Mouse (Mus musculus): ENCODE results near the gene Izumo1r.
A peak's percentile ranks its signal among the peaks of the same experiment; 100 is the strongest.

Izumo1r gene

DNA sequence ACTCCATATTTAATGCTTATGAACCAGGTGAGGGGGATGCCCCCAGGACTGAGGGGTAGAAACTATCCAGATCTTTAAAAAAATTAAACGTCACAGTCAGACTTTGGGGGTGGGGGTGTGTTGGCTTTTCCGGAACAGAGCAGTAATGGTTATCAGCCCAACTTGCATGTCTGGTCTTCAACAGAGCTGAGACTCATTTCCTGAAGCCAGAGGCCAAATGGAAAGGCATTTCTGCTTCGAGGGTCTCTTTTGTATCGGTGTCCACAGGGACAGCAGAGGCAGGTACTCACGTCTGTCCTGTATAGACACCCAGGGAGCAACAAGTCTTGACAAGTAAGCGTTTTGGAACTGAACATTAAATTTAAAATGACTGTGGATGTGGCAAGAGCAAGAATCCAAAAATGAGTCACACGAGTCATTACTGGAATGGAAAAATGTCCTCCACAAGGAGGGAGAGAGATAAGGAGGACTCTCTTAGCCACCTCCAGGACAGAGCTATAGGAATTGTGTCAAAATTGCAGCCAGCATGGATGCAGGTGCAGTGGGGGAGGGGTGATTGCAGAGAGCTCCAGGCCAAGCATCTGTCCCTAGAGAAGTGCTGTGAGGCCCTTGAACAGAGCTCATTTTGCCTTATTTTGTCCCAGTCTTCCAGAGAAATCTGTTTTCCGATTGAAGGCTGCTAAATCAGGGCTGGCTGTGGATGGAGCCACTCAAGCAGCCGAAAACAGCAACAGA, 1.2 kb upstream of the Izumo1r start:
- DNase-seq (ENCODE audit: low spot score) = no peak

DNA sequence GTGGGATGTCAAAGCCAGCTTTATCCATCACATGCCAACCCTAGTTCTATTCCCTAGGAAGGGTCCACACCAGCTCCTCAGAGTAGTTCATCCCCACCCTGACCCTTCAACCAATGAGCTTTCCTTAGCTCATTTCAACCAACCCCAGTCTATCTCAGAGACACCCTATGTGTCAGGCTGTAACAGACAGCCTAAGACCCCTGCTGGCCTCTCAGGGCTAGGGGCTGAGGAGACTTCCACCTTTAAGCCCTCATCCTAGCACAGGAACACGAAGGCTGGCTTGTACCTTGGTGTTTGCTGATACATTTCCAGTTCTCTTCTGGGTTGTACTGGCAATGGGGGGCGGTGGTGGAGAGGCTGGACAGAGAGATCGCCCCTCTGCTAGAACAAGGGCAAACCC, 743 bp downstream of the Izumo1r start:
- DNase-seq (ENCODE audit: low spot score) = no peak

DNA sequence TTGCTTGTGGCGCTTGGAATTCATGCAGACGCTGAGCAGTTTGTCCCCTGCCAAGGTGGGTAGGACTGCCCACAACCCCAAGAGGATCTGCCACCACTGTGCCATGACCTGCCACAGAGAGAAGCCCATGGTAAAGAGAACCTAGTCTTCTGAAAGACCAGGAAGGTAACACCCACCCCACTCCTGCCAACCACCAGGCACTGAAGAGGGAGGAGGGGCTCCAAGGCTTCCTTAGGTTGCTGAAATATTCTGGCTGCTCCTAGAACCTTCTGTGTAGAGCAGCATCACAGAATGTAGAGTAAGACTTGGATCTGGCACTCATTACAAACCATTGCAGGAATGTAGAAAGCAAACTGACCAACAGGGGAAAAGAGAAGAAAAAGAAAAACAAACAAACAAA, 1.3 kb downstream of the Izumo1r start:
- DNase-seq (ENCODE audit: low spot score) = no peak

DNA sequence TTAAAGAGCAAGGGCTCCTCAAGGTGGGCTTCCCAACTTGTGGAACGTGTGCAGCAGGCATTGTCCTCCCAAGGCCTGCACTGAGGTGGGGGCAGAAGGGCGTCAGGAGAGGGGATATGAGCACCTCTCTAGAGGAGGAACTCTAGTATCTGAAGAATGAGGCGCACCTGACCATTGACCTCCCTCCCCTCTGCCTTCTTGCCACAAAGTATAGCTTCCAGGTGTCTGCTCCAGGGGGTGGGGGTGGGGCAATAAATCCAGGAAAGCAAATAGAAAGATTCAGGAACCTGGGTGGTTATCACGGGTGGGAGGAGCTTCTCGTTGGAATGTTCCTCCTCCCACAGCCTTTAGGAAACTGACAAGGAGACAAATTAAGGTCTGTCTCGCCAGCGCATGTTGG, 2.0 kb downstream of the Izumo1r start:
- DNase-seq (ENCODE audit: low spot score) = no peak

DNA sequence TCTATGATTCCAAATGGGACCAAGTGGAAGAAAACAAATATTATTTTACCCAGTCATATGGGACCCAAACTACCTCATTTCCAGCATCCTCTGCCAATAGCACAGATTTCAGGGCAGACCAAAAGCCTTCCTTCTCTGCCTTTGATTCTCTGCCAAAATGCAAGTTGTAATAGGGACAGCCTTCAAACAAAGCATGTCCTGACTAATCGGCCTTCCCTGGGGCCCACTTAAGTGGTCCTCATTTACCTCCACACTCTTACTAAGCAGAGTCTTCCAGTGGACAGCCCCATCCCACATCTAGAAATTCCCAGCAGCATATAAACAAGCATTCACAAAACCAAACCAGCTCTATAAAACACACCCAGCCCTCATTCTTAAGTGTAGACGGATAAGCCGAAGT, 6.6 kb downstream of the Izumo1r start:
- DNase-seq (ENCODE audit: low spot score) = no peak

DNA sequence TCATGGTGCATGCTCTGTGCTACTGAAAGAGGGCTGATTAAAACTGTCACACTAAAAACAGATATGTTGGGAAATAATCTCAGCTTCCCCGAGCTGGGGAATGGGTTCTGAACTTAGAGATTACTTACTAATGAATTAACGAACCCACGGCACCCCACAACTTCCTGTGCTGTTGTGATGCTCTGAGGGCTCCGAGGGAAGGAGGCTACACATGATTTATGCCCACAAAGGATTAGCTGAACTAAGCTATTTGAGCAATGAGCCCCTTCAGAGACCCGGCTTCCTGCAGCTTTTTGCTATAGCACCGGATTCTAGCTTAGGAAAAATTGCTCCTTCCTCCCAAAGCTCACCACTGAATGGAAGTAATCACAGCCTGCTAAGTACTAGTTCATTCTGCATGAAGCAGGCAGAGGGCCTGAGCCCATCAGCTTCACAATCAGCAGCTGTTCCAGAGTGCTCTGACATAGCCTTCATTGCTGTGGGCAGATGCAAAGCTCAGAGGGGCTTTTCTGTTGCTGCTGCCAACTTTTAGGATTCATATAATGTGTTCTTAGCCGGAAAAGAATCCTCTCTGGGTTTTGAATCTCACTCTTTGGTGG, 8.4 kb downstream of the Izumo1r start:
- DNase-seq (ENCODE audit: low spot score) = no peak

DNA sequence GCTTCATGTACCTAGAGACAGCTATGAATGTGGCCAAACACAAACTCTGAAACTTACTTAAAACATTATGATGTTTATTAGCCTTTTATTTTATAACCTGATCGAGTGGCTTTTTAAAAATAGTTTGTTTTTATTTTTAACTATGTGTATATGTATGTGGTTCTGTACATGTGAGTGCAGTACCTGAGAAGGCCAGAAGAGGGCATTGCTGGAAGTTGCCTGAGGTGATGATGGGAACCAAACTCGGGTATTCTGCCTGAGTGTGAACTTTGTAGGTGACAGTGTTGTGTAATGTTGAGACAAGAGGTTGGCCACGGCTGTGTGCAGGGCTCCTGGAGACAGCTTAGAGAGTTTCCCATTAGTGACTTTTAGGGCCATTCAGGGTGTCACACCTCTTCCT, 9.1 kb downstream of the Izumo1r start:
- DNase-seq (ENCODE audit: low spot score) = peak; percentile 23

DNA sequence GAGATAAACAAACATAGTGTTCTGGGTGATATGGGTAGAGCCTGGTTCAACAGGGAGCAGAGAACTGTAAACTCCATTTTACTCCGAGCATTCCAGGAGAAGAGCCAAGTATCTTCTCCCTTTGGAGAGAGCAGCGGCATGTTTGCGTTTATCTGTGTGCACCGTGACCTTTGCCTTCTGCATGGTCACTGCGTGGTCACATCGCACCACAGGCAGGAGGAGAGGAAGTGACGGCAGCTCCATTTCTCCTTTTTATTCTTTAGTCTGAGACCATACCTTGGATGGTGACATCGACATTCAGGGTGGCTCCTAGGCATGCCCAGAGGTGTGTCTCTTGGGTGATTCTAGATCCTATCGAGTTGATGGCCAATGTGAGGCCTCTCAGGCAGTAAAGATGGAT, 10.4 kb downstream of the Izumo1r start:
- no peak for DNase-seq (ENCODE audit: low spot score)

DNA sequence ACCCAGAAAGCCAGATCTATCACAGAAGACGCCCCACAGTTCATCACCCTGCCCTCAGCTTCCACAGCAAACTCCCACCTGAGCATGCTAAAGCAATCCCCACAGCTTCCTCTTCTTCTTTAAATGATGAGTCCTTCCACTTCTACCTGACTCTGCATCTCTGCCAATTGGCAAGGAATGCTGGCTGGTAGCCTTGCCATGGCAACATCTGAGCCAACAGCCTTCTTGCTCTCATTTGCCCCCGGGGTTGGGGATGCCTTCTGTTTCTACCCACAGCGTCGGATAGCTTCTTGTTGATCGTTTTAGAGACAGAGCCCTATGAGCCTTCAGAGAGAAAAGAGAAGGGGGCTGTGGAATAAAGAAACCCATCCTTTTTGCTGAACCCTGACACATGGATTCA, 11.9 kb downstream of the Izumo1r start:
- no peak for DNase-seq (ENCODE audit: low spot score)

DNA sequence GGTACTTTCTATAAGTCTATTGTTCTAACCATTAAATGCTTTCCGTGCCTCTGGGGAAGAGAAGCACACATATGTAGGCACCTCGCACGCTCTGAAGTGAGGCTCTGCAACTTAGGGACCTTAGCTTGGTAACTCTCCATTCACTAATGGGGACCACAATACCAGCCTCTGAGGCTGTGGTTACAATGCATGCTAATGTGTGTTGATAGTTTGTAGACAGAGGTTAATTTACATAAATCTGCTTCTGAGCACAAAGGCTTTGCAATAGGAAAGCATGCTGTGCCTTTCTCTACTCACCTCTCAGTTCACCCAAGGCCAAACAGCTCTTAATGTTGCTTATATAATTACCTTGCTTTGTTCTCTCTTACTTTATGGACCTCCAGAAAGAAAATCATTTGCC, 13.1 kb downstream of the Izumo1r start:
- DNase-seq (ENCODE audit: low spot score) = no peak

DNA sequence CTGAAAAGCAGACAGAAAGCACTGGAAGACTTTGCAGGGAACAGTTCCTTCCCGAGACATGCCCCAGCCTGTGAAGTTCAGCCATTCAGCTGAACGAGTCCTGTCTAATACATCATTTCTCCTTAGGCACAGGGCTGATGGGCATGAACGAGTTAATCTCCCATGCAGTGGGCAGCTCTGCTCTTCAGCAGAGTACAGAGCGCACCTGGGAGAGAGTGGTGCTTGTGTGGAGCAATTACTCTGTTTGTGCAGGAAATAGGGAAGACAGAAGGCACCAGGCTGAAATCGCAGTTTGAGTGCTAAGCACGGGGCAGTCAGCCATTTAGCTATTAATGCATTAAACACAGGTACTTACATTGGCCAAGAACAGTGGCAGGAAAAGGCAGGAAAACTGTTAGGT, 15.1 kb downstream of the Izumo1r start:
- DNase-seq (ENCODE audit: low spot score) = no peak

DNA sequence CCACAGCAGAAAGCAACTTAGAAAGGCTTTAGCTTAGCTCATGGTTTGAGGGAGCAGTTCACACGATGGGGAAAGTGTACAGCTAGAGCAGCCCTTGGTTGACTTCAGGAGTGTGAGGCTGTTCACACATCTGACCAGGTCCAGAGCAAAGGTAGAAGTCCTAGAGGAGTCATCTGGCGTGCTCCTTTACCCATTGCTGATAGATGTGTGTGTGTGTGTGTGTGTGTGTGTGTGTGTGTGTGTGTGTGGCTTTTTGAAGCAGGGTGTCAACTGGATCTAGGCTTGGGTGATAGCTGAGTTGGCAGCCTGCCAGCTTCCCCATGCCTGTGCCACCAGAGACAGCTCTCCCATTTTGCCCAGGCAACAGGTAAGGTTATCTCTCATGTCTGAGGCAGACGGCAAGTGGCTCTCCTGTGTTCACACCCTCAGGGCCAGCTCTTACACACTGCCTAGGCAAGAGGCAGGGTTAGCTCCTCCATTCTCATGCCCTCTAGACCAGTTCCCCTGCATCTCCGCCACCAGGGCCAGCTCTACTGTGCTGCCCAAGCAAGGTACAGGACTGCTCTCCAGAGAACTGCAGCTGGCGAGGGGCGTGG, 15.9 kb downstream of the Izumo1r start:
- DNase-seq (ENCODE audit: low spot score) = no peak

DNA sequence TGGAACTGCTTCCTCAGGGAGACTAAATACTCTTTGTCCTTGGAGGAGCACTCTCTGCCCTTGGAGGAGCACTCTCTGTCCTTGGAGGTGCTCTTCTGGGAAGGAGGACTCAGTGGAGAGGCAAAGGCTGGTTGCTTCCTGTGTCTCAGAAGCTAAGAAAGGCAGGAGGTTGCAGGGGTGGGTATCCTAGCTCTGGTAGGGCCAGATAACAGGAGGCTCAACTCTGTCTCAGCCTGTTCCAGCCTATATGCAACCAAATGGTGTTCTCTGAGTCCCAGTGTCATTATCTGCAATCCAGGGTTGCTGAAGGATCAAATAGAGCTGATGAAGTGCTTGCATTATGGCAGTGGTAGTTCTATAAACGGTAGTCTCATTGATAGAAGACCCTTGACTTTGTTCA, 17.8 kb downstream of the Izumo1r start:
- DNase-seq (ENCODE audit: low spot score) = no peak

DNA sequence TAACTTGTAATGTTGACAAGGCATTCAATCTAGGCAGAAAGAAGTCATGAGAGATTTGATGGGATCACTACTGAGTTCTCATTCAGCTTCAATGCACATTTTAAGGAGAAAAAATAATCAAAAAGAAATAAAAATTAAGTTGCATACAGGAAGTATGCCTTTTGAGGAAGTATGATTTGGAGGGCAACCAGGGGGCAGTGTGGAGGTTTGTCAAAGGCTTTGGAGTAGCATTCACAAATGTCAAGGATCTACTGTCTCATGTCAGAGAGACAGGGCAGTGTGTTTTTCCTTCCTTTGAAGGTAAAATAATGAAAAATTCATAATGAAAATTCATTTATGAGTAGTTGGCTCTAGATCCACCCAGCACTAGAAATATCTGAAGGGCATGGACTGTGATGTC, 18.6 kb downstream of the Izumo1r start:
- peak; percentile 35 for DNase-seq (ENCODE audit: low spot score)

DNA sequence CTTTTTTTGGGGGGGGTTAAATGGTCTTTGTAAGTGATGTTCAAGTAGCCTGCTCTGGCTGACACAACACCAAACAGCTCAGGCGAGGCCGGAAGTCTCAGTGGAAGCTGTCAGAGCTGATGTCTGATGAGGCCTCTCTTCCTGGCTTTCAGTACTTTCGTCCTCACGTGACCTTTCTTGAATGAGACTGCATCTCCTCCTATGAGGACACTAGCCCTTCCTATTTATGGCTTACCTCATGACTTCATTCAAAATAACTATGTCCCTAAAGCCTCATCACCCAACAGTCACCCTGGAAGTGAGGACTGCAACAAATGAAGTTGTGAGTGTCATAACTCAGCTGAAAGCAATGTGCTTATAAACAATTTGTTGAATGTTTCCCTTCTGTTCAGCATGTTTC, 19.1 kb downstream of the Izumo1r start:
- peak; percentile 43 for DNase-seq (ENCODE audit: low spot score)

DNA sequence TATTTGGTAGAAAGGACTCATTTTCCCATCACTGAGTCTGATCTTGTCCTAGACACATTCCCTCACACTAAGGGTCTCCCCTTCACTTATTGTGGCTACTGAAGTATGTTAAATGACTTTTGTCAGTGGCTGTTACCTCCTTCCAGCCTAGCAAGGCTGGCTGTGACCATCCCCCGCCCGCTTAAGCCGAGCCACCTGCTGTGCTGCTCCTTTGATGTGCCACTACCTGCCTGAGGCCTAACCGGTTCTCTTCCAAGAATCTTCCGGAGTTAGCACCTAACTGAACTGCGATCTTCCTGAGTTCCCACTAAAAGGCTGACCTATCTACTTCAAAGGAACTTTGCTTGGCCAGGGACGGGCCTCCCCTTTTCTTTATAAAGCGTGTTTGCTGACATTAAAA, 27.2 kb downstream of the Izumo1r start:
- DNase-seq (ENCODE audit: low spot score) = peak; percentile 11

DNA sequence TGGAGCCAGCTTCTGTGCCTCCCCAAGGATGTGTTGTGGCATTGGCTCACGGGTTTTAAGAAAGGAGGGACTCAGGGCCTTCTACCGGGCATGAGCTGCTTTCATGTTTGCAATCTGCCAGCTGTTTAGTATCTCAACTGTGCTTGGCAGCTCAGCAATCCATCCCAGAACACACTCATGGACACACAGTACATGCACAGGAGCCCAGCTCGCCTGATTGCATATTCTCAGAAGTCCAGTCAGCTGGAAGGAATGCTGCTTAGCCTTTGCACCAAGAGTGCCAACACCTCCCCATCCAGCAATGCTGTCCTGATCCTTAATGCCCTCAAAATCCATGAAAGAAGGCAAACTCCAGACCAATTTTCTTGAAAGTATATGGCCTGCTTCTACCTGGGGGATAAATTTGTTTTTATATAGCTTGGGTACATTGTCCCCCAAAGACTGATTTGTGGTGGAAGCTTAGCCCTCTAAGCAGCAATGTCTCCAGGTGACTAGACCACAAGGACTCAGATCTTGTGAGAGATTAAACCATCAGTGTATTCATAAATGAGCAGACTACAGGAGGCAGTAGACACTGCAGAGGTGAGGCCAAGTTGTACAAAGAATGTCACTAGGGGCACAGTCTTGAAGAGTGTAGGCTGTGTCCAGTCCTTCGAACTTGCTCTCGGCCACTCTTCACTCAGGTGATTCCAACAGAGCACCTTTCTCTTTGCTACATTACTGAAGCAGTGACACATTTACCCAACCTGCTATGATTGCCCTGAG, 27.8 kb downstream of the Izumo1r start:
- no peak for DNase-seq (ENCODE audit: low spot score)

DNA sequence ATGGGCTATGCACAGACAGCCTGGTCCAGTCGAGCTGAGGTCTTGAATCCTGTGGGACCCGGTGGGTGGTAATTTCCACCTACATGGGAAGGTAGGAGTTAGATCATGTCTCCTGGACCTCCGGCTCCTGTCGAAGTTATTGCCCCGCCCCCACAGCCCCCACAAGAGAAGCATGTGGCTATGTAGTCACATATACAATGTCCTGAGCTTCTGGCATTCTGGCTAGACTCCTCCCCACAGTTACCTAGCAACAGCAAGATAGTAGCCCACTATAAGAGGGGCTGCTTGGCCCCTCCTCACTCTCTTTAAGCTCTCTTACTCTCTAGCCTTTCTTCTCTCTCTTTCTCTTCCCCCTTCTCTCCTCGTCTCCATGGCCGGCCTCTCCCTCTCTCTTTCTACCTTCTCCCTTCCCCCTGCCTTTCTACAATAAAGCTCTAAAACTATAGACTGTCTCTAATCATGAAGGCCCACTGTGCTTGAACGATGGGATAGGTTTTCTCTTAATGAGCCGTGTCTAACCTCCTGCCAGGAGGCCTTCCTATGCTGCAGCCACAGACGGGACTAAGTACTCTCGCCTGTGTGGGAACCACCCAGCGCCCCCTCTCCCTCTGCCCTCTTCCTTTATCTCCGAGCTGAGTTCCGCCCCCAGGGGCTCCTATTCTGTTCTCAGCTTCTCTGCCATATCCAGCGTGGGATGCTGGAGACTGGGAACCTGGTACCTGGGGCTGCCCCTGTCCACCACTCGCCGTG, 31.4 kb downstream of the Izumo1r start:
- no peak for DNase-seq (ENCODE audit: low spot score)

DNA sequence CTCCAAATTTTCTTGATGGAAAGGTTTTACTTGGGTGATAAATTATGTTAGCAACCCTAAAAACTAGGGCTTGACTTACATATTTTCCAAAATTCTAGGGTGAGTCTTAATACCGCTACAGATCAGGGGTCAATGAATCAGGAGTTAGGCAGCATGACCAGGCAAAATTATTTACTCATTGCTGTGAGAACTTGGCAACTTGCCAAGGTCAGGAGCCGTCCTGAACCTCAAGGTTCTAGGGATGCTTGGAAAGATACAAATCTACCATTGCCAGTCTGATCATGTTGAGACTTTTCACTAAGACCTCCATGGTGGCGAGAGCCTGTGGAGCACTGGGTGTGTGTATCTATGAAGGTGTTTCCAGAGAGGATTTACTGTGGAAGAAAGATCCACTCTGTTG, 32.2 kb downstream of the Izumo1r start:
- no peak for DNase-seq (ENCODE audit: low spot score)

DNA sequence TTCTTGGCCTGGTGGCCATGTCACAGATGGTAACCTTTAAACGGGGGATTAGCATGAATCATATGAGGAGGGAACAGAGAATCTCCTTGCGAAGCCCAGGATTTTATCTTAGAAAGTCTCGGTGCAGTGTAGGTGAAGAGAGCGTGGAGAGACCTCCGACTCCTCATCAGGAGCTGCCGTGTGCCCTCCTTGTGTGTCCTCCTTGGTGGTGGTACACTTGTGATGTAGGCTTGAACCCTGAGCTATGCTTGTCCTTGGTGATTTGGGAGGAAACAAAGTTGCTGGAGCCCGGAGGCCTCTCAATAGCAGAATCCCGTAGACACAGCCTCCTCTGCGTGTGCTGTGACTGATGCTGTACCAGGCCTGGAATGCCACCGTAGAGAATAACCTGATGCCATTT, 32.9 kb downstream of the Izumo1r start:
- no peak for DNase-seq (ENCODE audit: low spot score)

DNA sequence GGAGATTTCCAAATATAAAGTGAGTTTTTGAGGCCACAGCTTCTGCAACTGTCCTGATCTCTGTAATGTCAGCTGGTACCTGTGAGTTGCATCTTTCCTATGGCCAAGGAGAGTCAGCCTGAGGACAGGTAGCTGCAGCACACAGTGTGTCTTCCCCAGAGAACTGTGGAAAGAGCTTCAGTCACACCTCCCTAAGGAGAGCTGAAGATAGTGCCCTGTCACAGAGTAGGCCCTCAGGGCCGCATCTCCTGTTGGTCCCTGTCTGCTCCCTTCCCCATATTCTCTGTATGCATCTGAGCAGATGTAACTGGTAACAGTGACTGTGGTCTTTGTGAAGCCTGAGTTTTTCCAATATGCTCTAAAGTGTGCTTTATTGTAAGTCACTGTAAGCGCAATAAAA, 33.4 kb downstream of the Izumo1r start:
- DNase-seq (ENCODE audit: low spot score) = no peak

DNA sequence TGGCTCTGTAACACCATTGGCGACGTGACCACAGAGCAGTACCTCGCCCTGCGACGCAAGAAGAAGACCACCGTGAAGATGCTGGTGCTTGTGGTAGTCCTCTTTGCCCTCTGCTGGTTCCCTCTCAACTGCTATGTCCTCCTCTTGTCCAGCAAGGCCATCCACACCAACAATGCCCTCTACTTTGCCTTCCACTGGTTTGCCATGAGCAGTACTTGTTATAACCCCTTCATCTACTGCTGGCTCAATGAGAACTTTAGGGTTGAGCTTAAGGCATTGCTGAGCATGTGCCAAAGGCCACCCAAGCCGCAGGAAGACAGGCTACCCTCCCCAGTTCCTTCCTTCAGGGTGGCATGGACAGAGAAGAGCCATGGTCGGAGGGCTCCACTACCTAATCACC, 35.4 kb downstream of the Izumo1r start:
- no peak for DNase-seq (ENCODE audit: low spot score)

Measured in T-cell, adult 2 months (primary cell).